Mouse (Mus musculus) G1E (cell line): ENCODE measurements around the gene Gm10198. TPM values are rescaled to one million over a fixed set of nuclear protein-coding genes. Genes with fewer than 3 reads are reported as not detected.
A peak's percentile ranks its signal among the peaks of the same experiment; 100 is the strongest.

Source experiments
- ATAC-seq: 2 replicates; pipeline ENCODE4 v1.8.0; 2016; ENCODE audit warnings: mild to moderate bottlenecking; ENCODE audit not compliant: insufficient number of reproducible peaks, poor library complexity, low FRiP score, severe bottlenecking; ENCODE audit errors: extremely low read depth
- DNase-seq: peaks from one replicate; pipeline ENCODE4 v3.0.0; 2012; ENCODE audit warnings: low spot score
- H3K27me3 ChIP-seq: 2 replicates; pipeline ENCODE4 v1.6.1; 2012; ENCODE audit warnings: mild to moderate bottlenecking, low read length, inconsistent platforms; ENCODE audit not compliant: insufficient read depth
- H3K36me3 ChIP-seq: replicated peaks from 2 replicates; pipeline ENCODE3; 2012; ENCODE audit warnings: mild to moderate bottlenecking, inconsistent platforms
- H3K4me1 ChIP-seq: 2 replicates; pipeline ENCODE4 v1.6.1; 2012; ENCODE audit warnings: low read depth, low read length, inconsistent platforms, mixed read lengths; ENCODE audit not compliant: insufficient read depth
- H3K4me3 ChIP-seq: 2 replicates; pipeline ENCODE4 v1.5.1; 2012; ENCODE audit warnings: low read depth, mild to moderate bottlenecking, inconsistent platforms, low read length, moderate library complexity, mixed read lengths
- H3K9me3 ChIP-seq: replicated peaks from 2 replicates; pipeline ENCODE4 v1.6.1; 2012; ENCODE audit warnings: inconsistent platforms
- CTCF ChIP-seq: IDR thresholded peaks from 2 replicates; pipeline ENCODE4 v1.5.1; 2012; ENCODE audit warnings: low read depth, low read length, inconsistent platforms, mixed read lengths
- GATA1 ChIP-seq: IDR thresholded peaks from 2 replicates; pipeline ENCODE4 v1.6.1; 2012; ENCODE audit warnings: borderline replicate concordance, low read length, inconsistent platforms, mixed read lengths
- GATA2 ChIP-seq: IDR thresholded peaks from 2 replicates; pipeline ENCODE4 v1.6.1; 2012; ENCODE audit warnings: low read depth, low read length, inconsistent platforms, borderline replicate concordance
- POLR2AphosphoS5 ChIP-seq: IDR thresholded peaks from 2 replicates; pipeline ENCODE4 v1.6.1; 2012; ENCODE audit warnings: low read depth, low read length, inconsistent platforms; ENCODE audit not compliant: insufficient replicate concordance
- TAL1 ChIP-seq: conservative IDR thresholded peaks from 2 replicates; pipeline ENCODE4 v1.6.1; 2012; ENCODE audit warnings: low read depth, low read length, inconsistent platforms, mixed read lengths
- polyA plus RNA-seq: library from polyadenylated mRNA; stranded (reverse); fragments of >175 nt; gene quantifications from 2 replicates; pipeline ENCODE4 v1.2.3, GENCODE M21; 2012
- total RNA-seq, 2 experiments: library from RNA; stranded (forward) in 1 of 2; stranded (reverse) in 1 of 2; fragments of 200-1000 nt in 1 of 2; fragments of >200 nt in 1 of 2; fragmentation: Nextera tagmentation in 1 of 2; gene quantifications; 2 replicates each; pipeline ENCODE4 v1.2.3; 2014 to 2017

The Gm10198 gene
- total and polyA plus RNA-seq, 3 experiments = not detected

- Histone ChIP-seq H3K4me1 (peaks cover 34% of the 10 kb centered on the region), H3K27me3 (no peaks in the 10 kb centered on the region), H3K4me3 (no peak overlapping the region), H3K9me3 (no peaks in the 10 kb centered on the region), H3K36me3 (no peaks in the 10 kb centered on the region)
- TF ChIP-seq POLR2AphosphoS5 = no peak
- TF ChIP-seq TAL1 = no peak
- no peak for TF ChIP-seq GATA1
- no peak for TF ChIP-seq CTCF
- TF ChIP-seq GATA2 = no peak
- no peak for DNase-seq
- ATAC-seq = no peak
Measured at GRCm38 (mm10) chr13:111601383-111601782, 8.8 kb downstream of the Gm10198 start.

GRCm38 (mm10) chr13:111604826-111605225 is 12.2 kb downstream of the Gm10198 start:
- ATAC-seq (peak; percentile 45), DNase-seq (peak; percentile 57)
- no peaks in the 10 kb centered on the region for H3K27me3 ChIP-seq
- H3K36me3 ChIP-seq = no peaks in the 10 kb centered on the region
- peaks cover 31% of the 10 kb centered on the region for H3K4me1 ChIP-seq
- H3K4me3 ChIP-seq = no peak overlapping the region; the same call in 1 of the 2 replicates
- H3K9me3 ChIP-seq = peaks cover 3% of the 10 kb centered on the region
- no peak for TF ChIP-seq POLR2AphosphoS5
- no peak for TF ChIP-seq GATA1
- no peak for TF ChIP-seq CTCF
- no peak for TF ChIP-seq GATA2
- peak; percentile 24; the same call in 1 of the 2 replicates for TF ChIP-seq TAL1

GRCm38 (mm10) chr13:111616168-111617125 is 23.9 kb downstream of the Gm10198 start:
- Histone ChIP-seq H3K27me3 (no peaks in the 10 kb centered on the region), H3K4me1 (peaks cover 18% of the 10 kb centered on the region), H3K4me3 (no peak overlapping the region), H3K36me3 (no peaks in the 10 kb centered on the region), H3K9me3 (no peaks in the 10 kb centered on the region)
- no peak for ATAC-seq
- no peak for DNase-seq
- TF ChIP-seq GATA2 (no peak), GATA1 (no peak), CTCF (no peak), TAL1 (no peak), POLR2AphosphoS5 (no peak)

- Histone ChIP-seq H3K27me3 (no peaks in the 10 kb centered on the region), H3K4me1 (peaks cover 33% of the 10 kb centered on the region), H3K4me3 (no peak overlapping the region), H3K36me3 (no peaks in the 10 kb centered on the region), H3K9me3 (no peaks in the 10 kb centered on the region)
- ATAC-seq (no peak), DNase-seq (no peak)
- TF ChIP-seq GATA1 (no peak), TAL1 (no peak)
Measured at GRCm38 (mm10) chr13:111620433-111620832, 27.8 kb downstream of the Gm10198 start.

GRCm38 (mm10) chr13:111622425-111622824 is 29.8 kb downstream of the Gm10198 start:
- Histone ChIP-seq H3K4me3 (no peak overlapping the region), H3K36me3 (no peaks in the 10 kb centered on the region), H3K4me1 (peaks cover 38% of the 10 kb centered on the region), H3K27me3 (no peaks in the 10 kb centered on the region), H3K9me3 (no peaks in the 10 kb centered on the region)
- ATAC-seq (no peak), DNase-seq (no peak)
- TF ChIP-seq TAL1 (no peak), POLR2AphosphoS5 (no peak), GATA1 (no peak), GATA2 (no peak), CTCF (no peak)

GRCm38 (mm10) chr13:111623112-111623511 is 30.5 kb downstream of the Gm10198 start:
- no peak for ATAC-seq
- H3K4me1 ChIP-seq = peaks cover 38% of the 10 kb centered on the region
- no peak for DNase-seq
- H3K27me3 ChIP-seq = no peaks in the 10 kb centered on the region
- no peaks in the 10 kb centered on the region for H3K36me3 ChIP-seq
- H3K9me3 ChIP-seq = no peaks in the 10 kb centered on the region
- no peak for TF ChIP-seq GATA2
- no peak for TF ChIP-seq GATA1
- TF ChIP-seq POLR2AphosphoS5 = no peak
- TF ChIP-seq CTCF = no peak
- no peak for TF ChIP-seq TAL1
- no peak overlapping the region for H3K4me3 ChIP-seq
